Mouse (Mus musculus): ENCODE measurements around the gene Speg.

Speg gene

DNA sequence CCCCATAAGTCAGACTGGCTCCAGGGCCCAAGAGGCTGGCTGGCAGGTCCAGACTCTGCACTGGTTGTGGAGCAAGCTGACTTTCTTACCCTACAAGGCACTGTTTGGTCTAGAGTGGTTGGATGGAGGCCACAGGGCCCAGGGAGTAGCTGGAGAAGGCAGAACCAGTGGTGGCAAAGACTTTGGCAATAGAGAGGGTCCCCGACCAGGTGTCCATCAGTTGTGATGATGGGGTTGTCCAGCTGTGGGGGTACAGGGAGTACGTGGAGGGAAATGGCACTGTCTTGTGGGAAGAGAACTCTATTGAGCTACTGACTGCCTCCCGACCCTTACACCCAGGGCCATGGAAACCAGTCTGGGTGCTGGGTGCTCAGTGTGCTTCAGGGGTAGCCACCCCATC is 18.7 kb downstream of the Speg start:
- no peak for DNase-seq (ENCODE audit: low read depth, low spot score)

DNA sequence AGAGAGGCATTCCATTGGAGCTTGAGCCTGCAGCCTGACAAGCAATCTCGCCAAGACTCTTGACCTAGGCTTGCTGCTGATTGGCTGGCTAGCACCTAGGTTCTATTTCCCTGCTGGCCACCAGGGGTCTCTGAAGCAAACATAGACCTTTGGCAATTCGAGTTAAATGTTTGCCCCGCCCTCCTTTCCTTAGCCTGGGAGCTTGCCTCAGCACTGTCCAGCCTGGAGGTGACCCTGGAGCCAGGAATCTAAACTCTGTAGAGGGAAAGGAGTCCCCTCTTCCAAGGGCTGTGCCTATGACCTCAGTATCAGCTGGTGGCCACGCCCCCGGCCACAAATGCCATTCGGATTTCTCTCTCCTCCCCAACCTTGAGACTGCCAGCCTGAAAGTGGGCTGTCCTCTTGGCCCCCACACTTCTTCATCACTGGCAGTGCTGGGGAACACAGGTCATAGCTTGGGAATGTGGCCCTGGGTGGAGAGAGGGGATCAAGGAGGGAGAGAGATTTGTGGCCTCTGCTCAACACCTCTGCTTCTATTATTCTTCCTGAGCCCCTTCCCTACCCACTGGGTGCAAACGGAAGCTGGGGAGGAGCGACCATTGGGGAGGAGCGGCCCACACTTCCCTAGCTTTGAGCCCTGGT is 23.8 kb downstream of the Speg start:
- peak; percentile 42 for DNase-seq (ENCODE audit: low read depth, low spot score)

DNA sequence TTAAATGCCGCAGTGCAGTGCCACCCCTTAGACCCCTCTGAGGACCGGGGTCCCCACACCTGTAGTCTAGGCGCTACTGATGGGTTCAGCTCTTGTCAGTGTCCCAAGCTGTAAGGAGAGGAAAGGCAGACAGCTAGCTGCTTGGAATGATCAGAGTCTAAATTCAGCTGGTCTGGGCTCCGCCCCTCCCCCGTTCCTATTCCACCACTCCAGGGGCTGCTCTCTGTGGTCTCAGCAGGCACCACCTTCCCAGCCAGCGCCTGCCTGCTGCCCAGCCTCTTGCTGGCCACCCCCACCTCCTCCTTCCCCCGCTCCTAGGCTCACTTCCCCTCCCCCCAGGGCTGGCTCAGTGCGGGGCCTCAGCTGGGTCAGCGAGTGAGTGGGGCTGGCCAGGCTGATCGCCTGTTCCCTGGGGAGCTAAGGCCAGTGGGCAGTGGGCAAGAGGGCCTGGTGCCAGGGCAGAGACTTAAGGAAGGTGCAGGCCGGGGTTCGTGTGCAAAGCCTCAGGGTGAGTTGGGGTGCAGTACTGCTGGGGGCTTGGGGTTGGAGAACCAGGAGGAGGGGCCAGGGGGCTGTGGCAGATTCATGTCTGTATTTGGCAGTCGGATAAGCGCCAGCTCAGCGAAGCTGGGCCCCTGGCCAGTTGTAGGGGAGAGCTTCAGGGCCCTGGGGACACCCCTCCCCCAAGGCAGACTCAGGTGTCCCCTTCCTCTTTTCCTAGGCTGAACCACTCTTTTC is 24.8 kb downstream of the Speg start:
- no peak for DNase-seq (ENCODE audit: low read depth, low spot score)

DNA sequence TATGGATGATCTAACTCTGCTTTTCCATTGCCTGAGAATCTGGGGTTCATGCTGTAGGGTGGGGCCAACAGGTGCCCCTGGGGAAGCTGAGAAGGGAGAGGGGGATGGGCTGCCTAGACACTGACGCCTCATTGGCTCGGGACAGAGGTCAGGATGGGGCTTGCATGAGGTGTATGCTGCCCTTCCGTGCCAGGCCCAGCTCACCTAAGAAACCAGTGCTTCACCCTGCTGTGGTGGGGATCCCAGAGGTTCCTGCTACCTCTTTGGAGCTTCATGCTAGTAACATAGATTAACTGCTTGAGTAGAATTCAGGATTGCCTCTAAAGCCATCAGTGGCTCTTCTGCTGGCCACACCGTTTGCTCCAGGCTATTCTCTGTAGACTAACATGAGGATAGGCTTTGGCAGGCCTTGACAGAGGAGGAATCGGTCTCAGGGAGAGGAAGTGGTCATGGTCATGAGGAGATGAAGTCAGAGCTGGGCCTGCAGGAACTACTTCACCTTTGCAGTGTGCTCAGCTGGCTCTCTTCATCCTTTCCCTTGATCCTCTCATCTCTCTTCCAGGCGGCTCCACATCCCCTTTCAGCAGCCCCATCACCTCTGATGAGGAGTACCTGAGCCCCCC is 25.5 kb downstream of the Speg start:
- DNase-seq (ENCODE audit: low read depth, low spot score), result no peak

DNA sequence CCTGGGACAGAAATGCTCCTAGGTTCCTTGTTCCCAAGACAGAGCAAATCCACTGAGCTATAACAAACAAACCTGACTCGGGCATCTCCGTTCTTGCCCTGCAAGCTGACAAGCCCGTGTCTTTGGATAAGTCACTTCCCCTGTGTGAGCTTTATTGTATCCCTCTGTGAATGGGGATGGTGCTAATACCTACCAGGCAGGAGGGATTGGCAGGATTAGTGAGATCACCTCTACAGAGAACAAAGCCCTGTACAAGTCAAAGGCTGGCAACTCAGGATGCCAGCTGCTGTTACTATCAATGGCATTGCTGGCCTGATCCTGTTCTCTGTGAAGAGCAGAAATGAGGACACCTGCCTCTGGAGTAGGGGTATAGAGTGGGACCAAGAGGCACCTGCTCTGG is 30.4 kb downstream of the Speg start:
- DNase-seq (ENCODE audit: low read depth, low spot score), result no peak

DNA sequence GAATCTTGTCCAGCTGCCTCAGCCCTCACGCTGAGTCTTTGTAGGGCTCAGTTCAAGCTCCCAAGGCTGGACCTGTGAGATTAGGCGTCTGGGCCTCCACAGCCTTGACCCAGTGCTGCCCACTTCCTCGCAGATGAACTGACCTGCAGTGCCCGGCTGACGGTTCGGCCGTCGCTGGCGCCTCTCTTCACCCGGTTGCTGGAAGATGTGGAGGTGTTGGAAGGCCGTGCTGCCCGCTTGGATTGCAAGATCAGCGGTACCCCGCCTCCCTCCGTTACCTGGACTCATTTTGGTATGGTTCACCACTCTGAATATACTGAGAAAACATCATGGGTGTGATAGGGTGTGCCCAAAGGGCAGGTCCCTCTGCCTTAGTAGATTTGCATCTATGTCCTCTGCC is 31.1 kb downstream of the Speg start:
- DNase-seq (ENCODE audit: low read depth, low spot score), result no peak

DNA sequence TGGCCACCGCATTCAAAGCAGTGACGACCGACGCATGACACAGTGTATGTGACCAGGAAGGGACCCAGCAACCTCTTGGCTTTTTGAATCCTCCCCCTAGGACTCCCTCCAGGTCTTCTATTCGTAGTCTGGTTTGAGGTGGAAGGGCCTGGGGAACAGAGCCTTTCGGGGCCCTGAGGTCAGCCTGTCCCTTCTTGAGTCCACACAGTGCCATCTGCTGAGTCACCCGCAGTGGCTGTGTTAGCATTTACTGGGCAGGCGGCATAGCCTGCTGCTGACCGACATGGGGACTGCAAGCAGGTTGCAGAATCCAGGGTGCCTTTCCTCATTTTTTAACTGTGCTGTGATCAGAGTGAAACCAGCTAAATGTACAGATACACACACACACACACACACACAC is 32.0 kb downstream of the Speg start:
- no peak for DNase-seq (ENCODE audit: low read depth, low spot score)

DNA sequence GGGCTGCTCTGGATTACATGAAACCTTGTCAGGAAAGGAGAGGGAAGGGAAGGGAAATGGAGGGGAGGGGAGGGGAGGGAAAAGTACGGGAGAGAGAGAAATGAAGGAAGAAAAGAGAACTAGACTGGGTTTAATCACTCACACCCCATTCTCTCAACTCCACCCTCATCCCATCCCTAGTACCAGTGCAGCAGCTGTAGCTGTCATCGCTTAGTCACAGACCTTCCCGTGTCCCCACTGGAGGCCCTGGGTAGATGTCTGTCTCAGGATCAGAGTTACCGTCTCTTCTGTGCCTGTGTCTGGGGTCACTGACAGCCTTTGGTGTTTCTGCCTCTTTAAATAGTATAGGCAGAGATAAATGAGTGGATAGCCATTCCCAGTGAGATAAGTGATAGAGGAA is 33.1 kb downstream of the Speg start:
- no peak for DNase-seq (ENCODE audit: low read depth, low spot score)

DNA sequence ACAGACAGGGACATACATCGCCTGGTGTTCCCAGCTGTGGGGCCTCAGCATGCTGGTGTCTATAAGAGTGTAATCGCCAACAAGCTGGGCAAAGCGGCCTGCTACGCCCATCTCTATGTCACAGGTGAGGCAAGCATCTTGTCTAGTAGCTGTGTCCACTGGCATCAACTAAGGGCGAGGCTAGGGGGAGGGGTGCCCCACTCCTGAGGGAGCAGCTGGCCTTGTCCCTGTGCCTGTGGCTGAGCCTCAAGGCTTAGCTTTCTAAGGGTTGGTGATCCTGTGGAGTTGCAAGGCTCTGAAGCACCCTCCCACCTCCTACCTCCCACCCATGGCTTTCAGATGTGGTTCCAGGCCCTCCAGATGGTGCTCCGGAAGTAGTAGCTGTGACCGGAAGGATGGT is 34.9 kb downstream of the Speg start:
- DNase-seq (ENCODE audit: low read depth, low spot score), result no peak

DNA sequence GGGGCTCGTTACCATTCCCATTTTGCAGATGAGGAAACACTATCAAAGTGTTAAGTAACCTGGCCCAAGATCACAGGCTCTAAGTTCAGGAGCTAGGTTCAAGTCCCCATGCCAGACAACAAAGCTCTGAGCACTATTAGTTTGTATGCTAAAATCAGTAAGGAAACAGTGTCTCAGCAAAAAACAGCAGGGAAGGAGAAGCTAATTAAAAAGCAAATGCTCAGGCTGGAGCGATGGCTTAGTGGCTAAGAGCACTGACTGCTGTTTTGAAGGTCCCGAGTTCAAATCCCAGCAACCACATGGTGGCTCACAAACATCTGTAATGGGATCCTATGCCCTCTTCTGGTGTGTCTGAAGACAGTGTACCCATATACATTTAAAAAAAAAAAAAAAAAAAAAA is 37.1 kb downstream of the Speg start:
- DNase-seq (ENCODE audit: low read depth, low spot score), result no peak

DNA sequence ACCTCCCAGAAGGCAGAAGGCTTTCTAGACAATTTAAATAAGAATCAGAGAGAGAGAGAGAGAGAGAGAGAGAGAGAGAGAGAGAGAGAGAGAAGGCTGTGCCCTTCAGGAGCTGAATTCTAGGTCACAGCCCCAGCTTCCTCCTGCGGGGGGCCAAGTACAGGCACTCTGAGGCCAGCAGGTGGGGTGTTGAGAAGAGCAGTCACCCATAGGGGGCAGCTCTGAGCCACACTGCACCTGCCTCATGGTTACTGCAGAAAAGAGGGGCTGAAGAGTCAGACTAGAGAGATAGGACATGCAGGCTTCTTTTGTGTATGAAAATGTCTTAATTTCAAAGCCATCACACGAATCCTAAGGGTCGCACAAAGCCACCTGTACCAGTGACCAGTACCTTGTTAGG is 38.7 kb downstream of the Speg start:
- DNase-seq (ENCODE audit: low read depth, low spot score), result peak; percentile 18

DNA sequence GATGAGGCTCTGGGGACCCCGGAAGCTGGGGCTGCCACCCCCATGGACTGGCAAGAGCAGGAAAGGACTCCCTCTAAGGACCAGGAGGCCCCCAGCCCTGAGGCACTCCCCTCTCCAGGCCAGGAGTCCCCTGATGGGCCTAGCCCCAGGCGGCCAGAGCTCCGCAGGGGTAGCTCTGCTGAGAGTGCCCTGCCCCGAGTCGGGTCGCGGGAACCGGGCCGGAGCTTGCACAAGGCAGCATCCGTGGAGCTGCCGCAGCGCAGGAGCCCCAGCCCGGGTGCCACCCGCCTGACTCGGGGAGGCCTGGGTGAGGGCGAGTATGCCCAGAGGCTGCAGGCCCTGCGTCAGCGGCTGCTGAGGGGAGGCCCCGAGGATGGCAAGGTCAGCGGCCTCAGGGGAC is 46.7 kb downstream of the Speg start:
- no peak for DNase-seq (ENCODE audit: low read depth, low spot score)

DNA sequence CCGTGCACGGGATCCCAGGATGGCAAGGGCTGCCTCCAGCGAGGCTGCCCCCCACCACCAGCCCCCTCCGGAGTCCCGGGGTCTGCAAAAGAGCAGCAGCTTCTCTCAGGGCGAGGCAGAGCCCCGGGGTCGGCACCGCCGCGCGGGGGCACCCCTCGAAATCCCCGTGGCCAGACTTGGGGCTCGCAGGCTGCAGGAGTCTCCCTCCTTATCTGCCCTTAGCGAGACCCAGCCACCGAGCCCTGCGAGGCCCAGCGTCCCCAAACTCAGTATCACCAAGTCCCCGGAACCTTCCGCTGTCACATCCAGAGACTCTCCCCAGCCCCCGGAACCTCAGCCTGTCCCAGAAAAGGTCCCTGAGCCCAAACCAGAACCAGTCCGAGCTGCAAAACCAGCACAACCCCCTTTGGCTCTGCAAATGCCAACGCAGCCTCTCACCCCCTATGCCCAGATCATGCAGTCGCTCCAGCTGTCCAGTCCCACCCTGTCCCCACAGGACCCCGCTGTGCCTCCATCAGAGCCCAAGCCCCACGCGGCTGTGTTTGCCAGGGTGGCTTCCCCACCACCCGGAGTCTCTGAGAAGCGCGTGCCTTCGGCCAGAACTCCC is 47.2 kb downstream of the Speg start:
- DNase-seq (ENCODE audit: low read depth, low spot score), result no peak

DNA sequence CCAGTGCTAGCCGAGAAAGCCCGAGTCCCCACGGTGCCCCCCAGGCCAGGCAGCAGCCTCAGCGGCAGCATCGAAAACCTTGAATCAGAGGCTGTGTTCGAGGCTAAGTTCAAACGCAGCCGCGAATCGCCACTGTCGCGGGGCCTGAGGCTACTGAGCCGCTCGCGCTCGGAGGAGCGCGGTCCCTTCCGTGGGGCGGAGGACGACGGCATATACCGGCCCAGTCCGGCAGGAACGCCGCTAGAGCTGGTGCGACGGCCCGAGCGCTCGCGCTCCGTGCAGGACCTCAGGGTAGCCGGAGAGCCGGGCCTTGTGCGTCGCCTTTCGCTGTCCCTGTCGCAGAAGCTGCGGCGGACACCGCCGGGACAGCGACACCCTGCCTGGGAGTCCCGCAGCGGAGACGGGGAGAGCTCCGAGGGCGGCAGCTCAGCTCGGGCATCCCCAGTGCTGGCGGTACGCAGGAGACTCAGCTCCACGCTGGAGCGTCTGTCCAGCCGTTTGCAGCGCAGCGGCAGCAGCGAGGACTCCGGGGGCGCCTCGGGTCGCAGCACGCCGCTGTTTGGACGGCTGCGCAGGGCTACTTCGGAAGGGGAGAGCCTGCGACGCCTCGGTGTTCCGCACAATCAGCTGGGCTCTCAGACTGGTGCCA is 47.9 kb downstream of the Speg start:
- DNase-seq (ENCODE audit: low read depth, low spot score), result no peak

DNA sequence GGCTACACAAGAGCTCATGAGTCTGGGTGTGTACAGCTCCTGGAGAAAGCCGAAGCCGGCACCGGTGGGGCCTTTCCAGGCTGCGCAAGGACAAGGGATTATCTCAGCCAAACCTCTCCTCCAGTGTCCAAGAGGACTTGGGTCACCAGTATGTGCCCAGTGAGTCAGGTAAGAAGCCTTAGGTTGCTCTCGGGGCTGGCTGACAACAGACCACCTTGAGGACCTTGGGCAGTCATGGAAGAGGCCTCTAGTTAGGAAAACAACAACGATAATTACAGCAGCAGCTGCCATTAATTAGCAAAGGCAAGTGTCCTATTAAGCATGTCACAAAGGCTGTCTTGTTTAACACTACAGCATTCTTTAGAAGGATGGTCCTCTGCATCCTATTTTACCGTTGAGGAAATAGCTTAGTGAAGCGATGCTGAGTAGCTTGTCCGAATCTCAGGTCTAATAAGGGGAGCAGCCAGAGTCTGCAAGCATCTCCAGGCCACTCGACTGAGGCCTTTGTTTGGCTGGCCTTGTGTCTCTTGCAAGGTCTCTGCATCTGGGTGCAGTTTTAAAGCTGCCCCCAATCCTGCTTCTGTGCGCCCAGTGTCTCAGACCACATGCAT is 48.8 kb downstream of the Speg start:
- no peak for DNase-seq (ENCODE audit: low read depth, low spot score)

DNA sequence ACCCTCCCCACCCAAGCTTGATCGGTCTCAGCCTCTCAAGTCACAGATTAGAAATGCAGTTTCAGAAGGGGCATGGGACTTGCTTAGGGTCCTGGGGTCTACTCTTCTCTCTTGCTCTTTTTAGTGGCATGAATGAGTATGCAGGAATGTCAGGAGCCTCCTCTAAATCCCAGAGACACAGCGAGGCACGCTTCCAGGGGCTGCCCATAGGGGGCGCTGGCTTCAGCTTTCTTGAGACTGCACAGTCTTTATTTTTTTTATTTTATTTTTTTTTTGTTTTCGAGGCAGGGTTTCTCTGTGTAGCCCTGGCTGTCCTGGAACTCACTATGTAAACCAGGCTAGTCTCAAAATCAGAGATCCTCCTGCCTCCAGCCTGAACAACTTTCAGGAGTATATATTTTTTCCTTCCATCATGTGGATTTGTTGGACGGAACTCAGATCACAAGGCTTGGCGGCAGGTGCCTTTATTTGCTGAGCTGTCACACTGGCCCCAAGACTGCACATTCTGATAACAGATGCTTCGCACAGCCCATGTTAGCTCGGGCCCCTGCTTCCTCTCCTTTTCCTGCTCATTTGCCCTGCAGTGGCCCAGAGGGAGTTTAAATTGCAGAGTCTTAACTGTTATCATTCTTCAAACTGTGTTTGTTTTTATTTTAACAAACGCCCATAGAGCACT is 50.8 kb downstream of the Speg start:
- peak; percentile 20 for DNase-seq (ENCODE audit: low read depth, low spot score)

DNA sequence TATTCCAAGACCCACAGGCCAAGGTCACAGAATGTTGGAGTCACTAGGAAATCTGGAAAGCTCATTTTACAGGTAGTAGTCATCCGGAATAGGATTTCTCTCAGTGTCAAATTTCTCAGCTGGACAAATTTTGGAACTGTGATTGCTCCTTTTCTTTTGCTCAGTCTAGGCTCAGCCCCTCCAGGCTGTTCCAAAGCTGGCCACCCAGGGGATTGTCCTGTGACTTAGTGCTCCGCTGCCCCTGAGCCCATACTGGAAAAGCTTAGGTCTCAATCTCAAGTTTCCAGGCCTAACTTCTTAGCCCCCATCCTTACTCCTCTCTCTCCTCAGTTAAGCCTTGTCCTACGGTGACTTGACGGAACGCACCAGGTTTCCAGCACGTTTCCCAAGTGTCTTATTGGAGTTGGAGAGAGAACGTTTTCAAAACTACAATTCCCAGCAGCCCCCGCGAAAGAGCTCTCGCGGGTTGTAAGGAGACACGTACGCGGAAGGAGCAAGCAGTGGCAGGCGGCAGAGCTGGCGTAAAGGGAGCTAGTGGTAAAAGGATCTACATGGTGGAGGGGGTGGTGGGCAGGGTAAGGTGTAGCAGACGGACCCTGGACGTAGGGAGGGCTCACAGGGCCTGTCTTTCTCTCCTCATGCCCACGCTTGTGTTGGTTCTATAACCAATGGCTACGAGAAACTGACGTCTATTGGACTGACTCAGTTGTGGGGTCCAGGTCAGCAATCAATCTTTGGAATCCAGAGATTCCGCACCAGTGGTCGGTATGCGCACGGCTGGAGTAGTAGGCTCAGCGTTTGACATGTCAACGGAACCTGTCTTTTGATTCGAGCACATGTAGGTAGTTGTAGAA is 60.6 kb downstream of the Speg start, which contains the start of gene Gmppa:
Gene Gmppa (plus strand): TSS at position 456 of the 854 bp plus-strand sequence.
- peak; percentile 79 for DNase-seq (ENCODE audit: low read depth, low spot score)

DNA sequence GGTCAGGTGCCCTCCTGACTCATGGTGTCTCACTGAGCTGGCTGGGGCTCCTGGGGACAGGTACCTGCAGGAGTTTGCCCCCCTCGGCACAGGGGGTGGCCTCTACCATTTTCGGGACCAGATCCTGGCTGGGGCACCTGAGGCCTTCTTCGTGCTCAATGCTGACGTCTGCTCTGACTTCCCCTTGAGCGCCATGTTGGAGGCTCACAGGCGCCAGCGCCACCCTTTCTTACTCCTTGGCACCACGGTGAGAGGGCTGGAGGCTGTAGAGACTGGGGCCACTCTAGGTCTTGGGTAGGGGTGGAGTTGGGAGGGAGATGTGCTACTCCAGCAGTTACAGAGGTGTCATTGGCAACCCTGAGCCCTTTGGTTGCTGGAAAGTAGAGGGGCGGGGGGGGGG is 63.7 kb downstream of the Speg start:
- no peak for DNase-seq (ENCODE audit: low read depth, low spot score)

DNA sequence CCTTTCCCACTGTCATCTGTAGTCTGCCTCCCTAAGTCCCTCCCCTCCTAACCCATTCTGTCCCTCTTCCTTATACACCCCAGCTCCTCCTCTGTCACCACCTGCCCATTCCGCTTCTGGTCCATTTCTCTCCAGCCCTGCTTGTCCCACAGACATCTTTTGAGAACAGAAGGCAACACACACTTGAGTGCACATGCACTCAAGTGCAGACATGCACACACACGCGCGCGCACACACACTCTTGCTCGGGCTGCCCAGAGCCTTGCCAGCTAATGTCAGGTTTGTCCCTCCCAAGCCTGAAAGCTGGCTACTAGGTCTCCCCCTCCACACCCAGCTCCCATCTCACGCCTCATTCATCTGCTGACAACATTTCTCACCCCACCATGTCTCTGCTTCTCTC is 65.6 kb downstream of the Speg start:
- no peak for DNase-seq (ENCODE audit: low read depth, low spot score)

DNA sequence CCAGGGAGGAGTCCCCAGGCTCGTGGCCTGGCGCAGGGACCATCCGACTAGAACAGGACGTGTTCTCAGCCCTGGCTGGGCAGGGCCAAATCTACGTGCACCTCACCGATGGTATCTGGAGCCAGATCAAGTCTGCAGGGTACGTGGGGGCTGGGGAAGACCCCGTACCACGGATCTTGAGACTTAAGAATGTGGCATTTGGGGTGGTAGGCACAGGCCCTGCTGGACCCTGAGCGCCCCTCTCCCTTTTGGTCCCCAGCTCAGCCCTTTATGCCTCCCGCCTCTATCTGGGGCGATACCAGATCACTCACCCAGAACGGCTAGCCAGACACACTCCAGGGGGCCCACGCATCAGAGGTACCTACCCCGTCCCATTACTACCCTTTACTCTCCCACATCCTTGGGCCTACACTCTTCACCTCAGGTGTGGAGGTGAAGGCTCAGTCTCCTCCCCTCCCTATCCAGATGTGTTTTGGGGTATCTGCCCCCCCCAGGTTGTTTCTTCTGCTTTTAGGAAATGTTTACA is 66.4 kb downstream of the Speg start:
- DNase-seq (ENCODE audit: low read depth, low spot score), result no peak
